Mouse (Mus musculus): Measurements from ENCODE around the gene Agpat3. TPM values are rescaled to one million over a fixed set of nuclear protein-coding genes. Genes with fewer than 3 reads are reported as not detected.

Gene Agpat3
- total and polyA plus RNA-seq, 3 experiments, result 0.07 TPM; not detected in 2

DNA sequence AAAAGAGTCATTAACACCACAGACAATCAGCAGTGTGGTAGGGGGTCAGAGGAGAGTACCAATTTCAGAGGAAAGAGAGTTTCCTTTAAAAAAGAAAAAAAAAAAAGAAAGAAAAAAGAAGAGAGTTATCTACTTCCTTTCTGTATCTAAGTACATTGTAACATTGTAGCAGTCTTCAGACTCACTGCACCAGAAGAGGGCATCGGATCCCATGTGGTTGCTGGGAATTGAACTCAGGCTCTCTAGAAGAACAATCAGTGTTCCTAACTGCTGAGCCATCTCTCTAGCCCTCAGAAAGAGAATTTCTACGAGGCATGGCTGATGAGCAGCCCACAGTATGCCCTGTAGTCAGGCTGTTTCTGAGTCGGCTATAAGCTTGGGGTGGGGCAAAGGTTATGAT, 86.4 kb downstream of the Agpat3 start:
- H3K36me3 ChIP-seq (ENCODE audit: control insufficient read depth in 1 of 2, insufficient read depth in 2 of 2, low read length in 2 of 2), result no peaks in the 10 kb centered on the region
- no peak overlapping the region for H3K9ac ChIP-seq (ENCODE audit: control insufficient read depth, low read depth, low read length, poor library complexity, severe bottlenecking)
- H3K79me2 ChIP-seq (ENCODE audit: control insufficient read depth, insufficient read depth, low read length, poor library complexity), result no peaks in the 10 kb centered on the region
- H3K4me1 ChIP-seq (ENCODE audit: control insufficient read depth in 1 of 2, insufficient read depth in 2 of 2, low read length in 2 of 2), result no peaks in the 10 kb centered on the region
- no peaks in the 10 kb centered on the region for H3K9me3 ChIP-seq (replicated peaks; ENCODE audit: insufficient read depth, low read length)
- no peak overlapping the region for H3K27ac ChIP-seq (ENCODE audit: control insufficient read depth, low read depth, low read length)
- TF ChIP-seq NRF1 (IDR thresholded peaks at IDR 0.05; ENCODE audit: insufficient read depth, low read depth, low read length, poor library complexity, severe bottlenecking) (no peak), CTCF (IDR thresholded peaks at IDR 0.05 in 2 of 3, conservative IDR thresholded peaks at IDR 0.05 in 1 of 3; ENCODE audit: control insufficient read depth in 1 of 3, insufficient read depth in 1 of 3, low read depth in 2 of 3, low read length in 3 of 3, poor library complexity in 1 of 3, severe bottlenecking in 1 of 3) (peak in 1 of 3 experiments; percentile 3; a peak in 1 of 6 replicates), SMC3 (IDR thresholded peaks at IDR 0.05; ENCODE audit: low read depth, low read length) (peak; percentile 8; the same call in 1 of the 2 replicates), MAX (IDR thresholded peaks at IDR 0.05; ENCODE audit: low read length) (no peak), POLR2AphosphoS5 (IDR thresholded peaks at IDR 0.05; ENCODE audit: borderline replicate concordance, low read depth, low read length) (no peak)
- DNase-seq (ENCODE audit: low read depth, low spot score), result no peak
- H3K27me3 ChIP-seq (ENCODE audit: control insufficient read depth in 1 of 2, insufficient read depth in 2 of 2, low read length in 2 of 2), result peaks cover 9 to 14% of the 10 kb centered on the region in 2 experiments
- no peak overlapping the region for H3K4me3 ChIP-seq (ENCODE audit: control insufficient read depth in 1 of 2, insufficient read depth in 1 of 2, low read depth in 2 of 2, low read length in 2 of 2)

DNA sequence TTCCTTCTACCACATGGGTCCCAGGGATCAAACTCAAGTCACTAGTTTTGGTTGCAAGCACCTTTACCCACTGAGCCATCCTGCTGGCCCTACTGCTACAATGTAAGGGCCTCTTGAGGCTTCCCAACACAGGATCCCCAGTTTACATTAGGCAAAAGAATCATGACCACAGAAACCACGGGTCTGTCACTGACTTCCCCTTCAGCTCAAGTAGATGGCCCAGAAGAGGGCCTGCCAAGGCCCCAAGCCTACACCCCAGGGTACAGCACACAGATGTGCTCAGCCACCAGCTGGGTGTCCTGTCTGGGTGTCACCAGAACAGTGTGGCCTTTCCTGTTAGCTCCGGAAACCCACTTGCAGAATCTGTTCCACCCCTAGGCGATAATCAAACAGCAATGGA, 87.6 kb downstream of the Agpat3 start:
- Histone ChIP-seq H3K4me1 (ENCODE audit: control insufficient read depth in 1 of 2, insufficient read depth in 2 of 2, low read length in 2 of 2) (no peaks in the 10 kb centered on the region), H3K27me3 (ENCODE audit: control insufficient read depth in 1 of 2, insufficient read depth in 2 of 2, low read length in 2 of 2) (peaks cover 12 to 14% of the 10 kb centered on the region in 2 experiments), H3K9me3 (replicated peaks; ENCODE audit: insufficient read depth, low read length) (no peaks in the 10 kb centered on the region), H3K9ac (ENCODE audit: control insufficient read depth, low read depth, low read length, poor library complexity, severe bottlenecking) (no peak overlapping the region), H3K4me3 (ENCODE audit: control insufficient read depth in 1 of 2, insufficient read depth in 1 of 2, low read depth in 2 of 2, low read length in 2 of 2) (no peak overlapping the region), H3K79me2 (ENCODE audit: control insufficient read depth, insufficient read depth, low read length, poor library complexity) (no peaks in the 10 kb centered on the region), H3K27ac (ENCODE audit: control insufficient read depth, low read depth, low read length) (no peak overlapping the region), H3K36me3 (ENCODE audit: control insufficient read depth in 1 of 2, insufficient read depth in 2 of 2, low read length in 2 of 2) (no peaks in the 10 kb centered on the region)
- TF ChIP-seq JUND (IDR thresholded peaks at IDR 0.05; ENCODE audit: low read depth, low read length) (no peak), MAX (IDR thresholded peaks at IDR 0.05; ENCODE audit: low read length) (no peak), HCFC1 (IDR thresholded peaks at IDR 0.05; ENCODE audit: low read depth, low read length) (no peak), NRF1 (IDR thresholded peaks at IDR 0.05; ENCODE audit: insufficient read depth, low read depth, low read length, poor library complexity, severe bottlenecking) (no peak), ZMIZ1 (IDR thresholded peaks at IDR 0.05; ENCODE audit: low read depth, low read length) (no peak), BHLHE40 (IDR thresholded peaks at IDR 0.05; ENCODE audit: borderline replicate concordance, low read depth, low read length) (no peak), ZKSCAN1 (IDR thresholded peaks at IDR 0.05; ENCODE audit: low read depth, low read length) (no peak), GABPA (IDR thresholded peaks at IDR 0.05; ENCODE audit: low read depth, low read length) (no peak), SMC3 (IDR thresholded peaks at IDR 0.05; ENCODE audit: low read depth, low read length) (no peak), MYB (IDR thresholded peaks at IDR 0.05; ENCODE audit: low read depth, low read length) (no peak), ZNF384 (IDR thresholded peaks at IDR 0.05; ENCODE audit: low read depth, low read length) (no peak), RCOR1 (IDR thresholded peaks at IDR 0.05; ENCODE audit: low read depth, low read length) (no peak), MYC (IDR thresholded peaks at IDR 0.05; ENCODE audit: low read depth, low read length) (no peak)
- peak; percentile 60 for DNase-seq (ENCODE audit: low read depth, low spot score)

Measured in MEL (cell line).